Mouse (Mus musculus) heart, adult 2 months (tissue): ENCODE results near the gene Afap1l2. TPM values are rescaled to one million over a fixed set of nuclear protein-coding genes. Genes with fewer than 3 reads are reported as not detected.

ENCODE experiments used
- DNase-seq, 2 experiments: peaks; one replicate each; pipeline ENCODE4 v3.0.0; 2021
- H3K27ac ChIP-seq: fragments of 200-600 bp; 2 replicates; pipeline ENCODE4 v1.8.1; 2022
- H3K27me3 ChIP-seq: fragments of 200-500 bp; 2 replicates; pipeline ENCODE4 v1.6.1; 2012; ENCODE audit warnings: mild to moderate bottlenecking, low read length, inconsistent platforms, mixed read lengths; ENCODE audit not compliant: control insufficient read depth, insufficient read depth
- H3K36me3 ChIP-seq: fragments of 200-500 bp; 2 replicates; pipeline ENCODE4 v1.6.1; 2012; ENCODE audit warnings: low read length, inconsistent platforms; ENCODE audit not compliant: control insufficient read depth, insufficient read depth
- H3K4me1 ChIP-seq: fragments of 200-500 bp; 2 replicates; pipeline ENCODE4 v1.6.1; 2011; ENCODE audit warnings: low read length; ENCODE audit not compliant: control insufficient read depth, insufficient read depth
- H3K4me3 ChIP-seq: fragments of 200-600 bp; 2 replicates; pipeline ENCODE4 v1.8.1; 2022
- H3K79me2 ChIP-seq: fragments of 200-500 bp; replicated peaks from 2 replicates; pipeline ENCODE4 v1.6.1; 2012; ENCODE audit warnings: mild to moderate bottlenecking, inconsistent platforms, low read length, moderate library complexity, mixed read lengths; ENCODE audit not compliant: control insufficient read depth, insufficient read depth
- H3K9ac ChIP-seq: fragments of 200-500 bp; 2 replicates; pipeline ENCODE4 v1.6.1; 2012; ENCODE audit warnings: low read depth, mild to moderate bottlenecking, control low read depth, inconsistent platforms, low read length, mixed read lengths
- CTCF ChIP-seq: fragments of 200-600 bp; IDR thresholded peaks from 2 replicates; pipeline ENCODE4 v1.8.1; 2022; ENCODE audit warnings: antibody characterized with exemption, mild to moderate bottlenecking, moderate library complexity
- EP300 ChIP-seq: fragments of 200-500 bp; IDR thresholded peaks from 2 replicates; pipeline ENCODE4 v1.6.1; 2011; ENCODE audit warnings: low read depth, low read length, control low read depth; ENCODE audit not compliant: insufficient read depth
- POLR2A ChIP-seq: fragments of 200-500 bp; IDR thresholded peaks from 2 replicates; pipeline ENCODE4 v1.6.1; 2011; ENCODE audit warnings: mild to moderate bottlenecking, low read depth, low read length, control low read depth; ENCODE audit not compliant: insufficient read depth
- WGBS: fragments of 180-500 bp; shearing (Covaris S2); methylation state at CpG from one replicate; pipeline ENCODE4 v1.1.7; 2018; 5-methylcytosine and 5-hydroxymethylcytosine counted together
- intact Hi-C: fragments of 180-260 bp; cut with DNase I; formaldehyde crosslinking; loops from one replicate; pipeline ENCODE4 v1.15.1; 2025
- polyA plus RNA-seq: library from polyadenylated mRNA; depleted of rRNA; stranded (reverse); fragments of >200 nt; gene quantifications from 2 replicates; pipeline ENCODE4 v1.2.3, GENCODE M21; 2012
- total RNA-seq, 2 experiments: library from RNA; stranded (reverse); gene quantifications; 2 replicates each; pipeline ENCODE4 v1.2.3; 2021

The Afap1l2 gene
- total and polyA plus RNA-seq, 3 experiments: 1.8 to 3.6 (median 3.6) TPM

DNA sequence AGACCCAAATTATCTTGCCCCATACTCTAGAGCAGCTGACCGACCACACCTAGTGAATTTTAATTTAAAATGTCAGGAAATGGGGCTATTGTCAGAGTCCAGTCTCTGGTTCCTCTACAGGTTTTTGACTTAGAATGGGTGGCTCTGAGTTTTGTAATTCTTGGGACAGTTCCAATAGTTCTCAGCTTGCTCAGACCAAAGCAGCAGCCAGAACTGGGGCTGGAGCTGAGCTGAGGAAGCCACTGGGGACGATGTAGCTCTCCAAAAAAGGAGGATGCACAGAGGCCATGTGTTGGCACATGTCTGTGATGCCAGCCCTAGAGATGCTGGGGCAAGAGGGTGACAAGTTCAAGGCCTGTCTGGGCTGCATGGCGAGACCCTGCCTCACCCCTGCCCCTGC lies 78.6 kb downstream of the Afap1l2 start:
- H3K36me3 ChIP-seq: no peaks in the 10 kb centered on the region
- 30% methylated on average over 3 of the region's 3 CpGs for WGBS
- no peak overlapping the region for H3K9ac ChIP-seq
- peak overlapping the region; percentile 53; the same call in 1 of the 2 replicates for H3K27ac ChIP-seq
- peak in 1 of 2 experiments; percentile 36 for DNase-seq
- H3K4me1 ChIP-seq: peaks cover 6% of the 10 kb centered on the region
- TF ChIP-seq EP300 (no peak), CTCF (no peak), POLR2A (no peak)
- H3K27me3 ChIP-seq: no peaks in the 10 kb centered on the region
- H3K79me2 ChIP-seq: no peaks in the 10 kb centered on the region
- intact Hi-C loops: loop anchor here (5.0 to 10.0 kb wide), 2 partner anchors 395 to 418 kb away; no protein-coding TSS in a partner anchor
- no peak overlapping the region for H3K4me3 ChIP-seq

DNA sequence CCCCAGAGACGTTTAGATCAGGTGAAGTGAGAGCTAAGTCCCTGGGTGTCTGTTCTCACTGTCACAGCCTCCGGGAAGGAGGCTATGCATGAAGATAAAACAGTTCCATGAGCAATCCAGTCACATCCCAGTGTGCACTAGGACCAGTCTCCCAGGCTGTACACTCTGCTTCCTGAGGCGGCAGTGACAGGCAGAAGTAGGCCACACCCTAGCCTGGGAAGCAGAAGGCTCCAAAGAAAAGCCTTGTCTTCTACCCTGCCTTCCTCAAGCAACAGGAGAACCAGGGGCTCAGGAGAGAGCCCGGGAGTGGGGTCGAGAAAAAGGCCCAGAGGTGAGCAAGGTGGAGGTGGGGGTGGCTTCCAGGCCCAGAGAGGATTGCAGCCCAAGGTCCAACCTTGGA lies 86.3 kb downstream of the Afap1l2 start:
- Histone ChIP-seq H3K36me3 (no peaks in the 10 kb centered on the region), H3K9ac (no peak overlapping the region), H3K4me3 (no peak overlapping the region), H3K4me1 (no peaks in the 10 kb centered on the region), H3K27ac (no peak overlapping the region), H3K79me2 (no peaks in the 10 kb centered on the region), H3K27me3 (no peaks in the 10 kb centered on the region)
- no peak for DNase-seq
- TF ChIP-seq CTCF (no peak), POLR2A (no peak), EP300 (no peak)
- WGBS: 48% methylated on average over 5 of the region's 5 CpGs
- intact Hi-C loops: loop anchor here (5.0 to 10.0 kb wide), 2 partner anchors 216 to 403 kb away; no protein-coding TSS in a partner anchor

DNA sequence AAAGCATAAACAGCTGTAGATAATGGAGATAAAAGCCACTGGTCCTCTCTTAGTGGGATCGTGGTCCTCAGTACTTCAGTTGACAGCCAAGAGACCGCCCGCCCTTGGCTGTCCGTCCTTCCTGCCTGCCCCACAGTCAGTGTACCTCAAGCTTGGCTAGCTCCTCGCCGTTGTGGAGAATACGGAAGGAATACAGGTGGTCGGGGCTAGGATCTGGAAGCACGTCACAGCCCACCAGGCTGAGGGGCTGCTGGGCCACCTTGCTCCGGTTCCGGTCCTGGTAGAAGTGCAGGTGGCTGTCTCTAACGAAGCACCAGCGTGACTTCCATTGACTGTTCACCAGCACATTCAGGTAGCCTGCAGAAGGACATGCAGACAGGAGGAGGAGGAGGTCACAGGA lies 87.8 kb downstream of the Afap1l2 start:
- DNase-seq: no peak
- Histone ChIP-seq H3K36me3 (no peaks in the 10 kb centered on the region), H3K4me3 (no peak overlapping the region), H3K79me2 (no peaks in the 10 kb centered on the region), H3K9ac (no peak overlapping the region), H3K27me3 (no peaks in the 10 kb centered on the region), H3K4me1 (no peaks in the 10 kb centered on the region), H3K27ac (peak overlapping the region; percentile 21; the same call in 1 of the 2 replicates)
- intact Hi-C loops: loop anchor here (5.0 to 10.0 kb wide), 2 partner anchors 217 to 405 kb away; no protein-coding TSS in a partner anchor
- 87% methylated on average over 13 of the region's 13 CpGs for WGBS
- TF ChIP-seq POLR2A (no peak), CTCF (no peak), EP300 (no peak)

DNA sequence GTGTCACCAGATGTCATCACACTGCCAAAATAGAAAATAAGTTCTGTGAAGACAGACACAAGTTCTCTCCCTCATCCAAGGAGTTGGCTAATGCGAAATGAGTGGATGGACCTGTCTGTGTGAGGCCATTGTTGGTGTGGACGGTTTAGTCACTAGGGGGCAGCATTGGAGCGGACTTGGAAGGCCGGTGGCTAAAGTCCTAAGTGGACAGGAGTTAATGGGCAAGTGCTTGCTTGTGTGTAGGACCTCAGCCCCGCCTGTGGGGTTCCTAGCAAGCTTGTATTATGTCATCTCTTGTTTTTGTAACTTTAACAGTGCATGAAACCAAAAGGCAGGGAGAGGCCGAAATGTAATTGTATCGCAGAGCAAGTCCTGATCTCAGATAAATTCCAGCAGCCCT lies 88.4 kb downstream of the Afap1l2 start:
- H3K9ac ChIP-seq: no peak overlapping the region
- 16% methylated on average over 7 of the region's 7 CpGs for WGBS
- 0 out of 2 replicates have a peak overlapping the region, but pooled peaks have one; percentile 21 for H3K27ac ChIP-seq
- no peak overlapping the region for H3K4me3 ChIP-seq
- intact Hi-C loops: loop anchor here (1.0 to 10.0 kb wide), 6 partner anchors 89 to 723 kb away; partner anchors contain the start of gene Afap1l2
- H3K36me3 ChIP-seq: no peaks in the 10 kb centered on the region
- TF ChIP-seq CTCF (peak; percentile 98; the same call in 1 of the 2 replicates), EP300 (peak; percentile 97), POLR2A (no peak)
- no peaks in the 10 kb centered on the region for H3K27me3 ChIP-seq
- DNase-seq: peak; percentile 86 to 87
- H3K4me1 ChIP-seq: no peaks in the 10 kb centered on the region
- H3K79me2 ChIP-seq: no peaks in the 10 kb centered on the region

DNA sequence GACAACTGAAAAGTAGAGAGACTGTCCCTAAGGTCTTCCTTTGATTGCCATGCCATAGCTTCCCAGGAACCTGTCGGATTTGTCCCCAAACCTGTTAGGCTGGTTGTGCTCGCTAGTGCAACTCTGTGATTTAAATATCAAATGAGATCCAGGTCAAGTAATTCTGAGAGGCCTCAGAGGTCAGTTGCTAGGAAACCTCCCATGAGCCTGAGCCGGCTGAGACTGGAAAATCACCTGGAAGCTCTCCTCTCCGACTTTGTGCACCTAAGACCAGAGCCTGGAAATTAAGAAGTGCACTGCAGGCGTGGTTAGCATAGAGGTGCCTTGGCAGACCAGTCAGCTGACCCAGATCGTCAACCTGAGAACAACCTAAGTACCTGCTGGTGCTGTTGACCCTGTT lies 92.9 kb downstream of the Afap1l2 start:
- Histone ChIP-seq H3K4me1 (no peaks in the 10 kb centered on the region), H3K9ac (no peak overlapping the region), H3K27me3 (no peaks in the 10 kb centered on the region), H3K36me3 (no peaks in the 10 kb centered on the region), H3K27ac (no peak overlapping the region), H3K79me2 (no peaks in the 10 kb centered on the region), H3K4me3 (no peak overlapping the region)
- TF ChIP-seq CTCF (no peak), POLR2A (no peak), EP300 (no peak)
- intact Hi-C loops: loop anchor here (5.0 kb wide), 1 partner anchor 727 kb away; no protein-coding TSS in a partner anchor
- 78% methylated on average over 6 of the region's 6 CpGs for WGBS
- DNase-seq: no peak

DNA sequence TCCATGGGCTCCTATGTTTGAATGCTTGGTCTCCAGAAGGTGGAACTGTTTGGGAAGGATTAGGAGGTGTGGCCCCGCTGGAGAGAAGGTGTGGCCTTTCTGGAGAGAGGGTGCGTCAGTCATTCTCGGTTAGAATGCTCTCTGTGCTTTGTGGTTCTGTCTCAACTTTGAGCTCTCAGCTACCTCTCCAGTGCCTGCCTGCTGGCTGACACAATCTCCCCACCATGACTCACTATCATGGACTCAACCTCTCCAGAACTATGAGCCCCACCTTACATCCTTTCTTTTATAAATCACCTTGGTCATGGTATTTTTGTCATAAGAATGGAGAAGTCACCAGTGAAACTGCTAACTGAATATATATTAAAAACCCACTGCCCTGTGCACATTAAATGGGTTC lies 93.4 kb downstream of the Afap1l2 start:
- Histone ChIP-seq H3K36me3 (no peaks in the 10 kb centered on the region), H3K4me1 (no peaks in the 10 kb centered on the region), H3K27me3 (no peaks in the 10 kb centered on the region), H3K27ac (no peak overlapping the region), H3K4me3 (no peak overlapping the region), H3K79me2 (no peaks in the 10 kb centered on the region), H3K9ac (no peak overlapping the region)
- no peak for TF ChIP-seq CTCF
- no peak for TF ChIP-seq POLR2A
- TF ChIP-seq EP300: no peak
- no peak for DNase-seq
- WGBS: 97% methylated on average over 3 of the region's 3 CpGs
- intact Hi-C loops: loop anchor here (5.0 kb wide), 1 partner anchor 728 kb away; no protein-coding TSS in a partner anchor
